Mouse (Mus musculus) stomach, postnatal 0 days (tissue): ENCODE data around the gene Pdpn.

Experiments used
- CTCF ChIP-seq: IDR thresholded peaks from 2 replicates; pipeline ENCODE4 v1.5.1; 2016; ENCODE audit warnings: antibody characterized with exemption, low read depth, mild to moderate bottlenecking, moderate library complexity
- EP300 ChIP-seq: optimal IDR thresholded peaks from 2 replicates; pipeline ENCODE3; 2016; ENCODE audit warnings: antibody characterized with exemption

- TF ChIP-seq EP300: no peak
- no peak for TF ChIP-seq CTCF
These were observed 60.2 kb downstream of the Pdpn start for GRCm38 (mm10) chr4:143239117-143239516.
